ENCODE assay signal across 10 mouse cellular contexts in the genomic region with DNA sequence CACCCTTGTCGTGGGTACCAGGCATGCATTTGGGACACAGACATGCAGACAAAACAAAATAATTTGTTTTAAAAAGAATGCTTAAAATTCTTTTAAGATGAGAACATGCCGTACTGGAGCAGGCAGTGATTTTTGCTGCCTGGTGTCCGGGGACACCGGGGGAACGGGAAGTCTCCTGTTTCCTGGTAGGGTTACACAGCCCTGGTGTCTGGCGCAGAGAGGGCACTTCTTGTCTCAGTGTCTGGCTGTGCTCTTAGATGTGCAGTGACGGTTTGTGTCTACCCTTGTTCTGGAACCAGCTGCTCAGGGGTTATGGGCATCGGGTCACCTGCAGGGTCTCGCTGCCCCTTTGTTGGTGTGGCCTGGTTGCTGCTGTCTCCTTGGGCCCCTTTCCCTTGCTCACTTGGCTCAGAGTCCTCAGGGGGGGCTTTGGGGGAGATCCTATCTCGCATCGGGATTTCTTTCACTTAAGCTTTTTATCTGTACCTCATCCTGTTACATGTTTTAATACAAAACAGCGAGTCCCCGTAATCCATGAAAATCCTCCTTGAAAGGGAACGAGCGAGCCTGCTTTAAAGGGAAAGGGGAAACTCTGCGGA.
DNase-seq lines count a peak whose midpoint lies in the region; ATAC-seq and TF ChIP-seq lines count a peak whose summit lies in the region.
"Had no signal": no experiment of that assay in that cellular context is flagged by ENCODE, and none has a peak within 500 bp of the region (broad histone marks: within the 10 kb centered on the region; RNA-seq: fewer than 3 reads in every experiment).

No protein-coding gene starts in this region.

- no peak overlapping the region for H3K4me3 ChIP-seq in heart, embryonic 11.5 days (ENCODE audit: low read depth, low read length)
- no peak overlapping the region for H3K4me3 ChIP-seq in liver, adult 2 months (ENCODE audit: insufficient read depth, low read depth, low read length)
- no peak overlapping the region for H3K4me3 ChIP-seq in liver, embryonic 12.5 days
- no peak overlapping the region for H3K4me3 ChIP-seq in embryonic facial prominence, embryonic 13.5 days
- no peak overlapping the region for H3K4me3 ChIP-seq in thymus, adult 2 months (ENCODE audit: control insufficient read depth, insufficient read depth, low read length)
- H3K4me3 ChIP-seq: forebrain, embryonic 13.5 days; neural tube, embryonic 15.5 days had no signal

- ATAC-seq in heart, embryonic 11.5 days (replicated peaks; ENCODE audit: insufficient number of reproducible peaks, low FRiP score, low TSS enrichment) = no peak
- ATAC-seq in liver, embryonic 12.5 days = no peak
- ATAC-seq in embryonic facial prominence, embryonic 13.5 days (ENCODE audit: insufficient number of reproducible peaks, insufficient read depth, low FRiP score, low TSS enrichment, low read depth) = no peak
- ATAC-seq: forebrain, embryonic 13.5 days had no signal

- peak; percentile 27 to 43 for DNase-seq in heart, adult 18-20 months
- DNase-seq in liver, adult 2 months (ENCODE audit: extremely low read depth, low read depth, low spot score) = no peak
- peak; percentile 46 to 62 for DNase-seq in kidney, postnatal 36 days
- no peak for DNase-seq in thymus, adult 2 months
- DNase-seq: right cerebral cortex, postnatal 14 days had no signal

- no peak for TF ChIP-seq POLR2A in liver, adult 2 months (IDR thresholded peaks at IDR 0.05; ENCODE audit: extremely low read depth, insufficient read depth, low read length)
- no peak for TF ChIP-seq POLR2A in thymus, adult 2 months (IDR thresholded peaks at IDR 0.05; ENCODE audit: control insufficient read depth, extremely low read depth, insufficient read depth, low read length, poor library complexity)

- no peaks in the 10 kb centered on the region for H3K27me3 ChIP-seq in heart, embryonic 11.5 days (ENCODE audit: control insufficient read depth, insufficient read depth, low read length)
- H3K27me3 ChIP-seq in liver, adult 2 months (ENCODE audit: control insufficient read depth, insufficient read depth, low read length) = no peaks in the 10 kb centered on the region
- H3K27me3 ChIP-seq in liver, embryonic 12.5 days (replicated peaks) = no peaks in the 10 kb centered on the region
- no peaks in the 10 kb centered on the region for H3K27me3 ChIP-seq in embryonic facial prominence, embryonic 13.5 days
- H3K27me3 ChIP-seq in thymus, adult 2 months (ENCODE audit: control insufficient read depth, insufficient read depth, low read length) = no peaks in the 10 kb centered on the region
- H3K27me3 ChIP-seq: forebrain, embryonic 13.5 days; neural tube, embryonic 15.5 days had no signal

- peaks cover 25% of the 10 kb centered on the region for H3K36me3 ChIP-seq in heart, embryonic 11.5 days (ENCODE audit: control insufficient read depth, insufficient read depth, low read length)
- peaks cover 13% of the 10 kb centered on the region; the same call in 1 of the 2 replicates for H3K36me3 ChIP-seq in liver, adult 2 months (ENCODE audit: control insufficient read depth, insufficient read depth, low read length)
- H3K36me3 ChIP-seq in liver, embryonic 12.5 days = peaks cover 20% of the 10 kb centered on the region; the same call in 1 of the 2 replicates
- H3K36me3 ChIP-seq in embryonic facial prominence, embryonic 13.5 days = peaks cover 71% of the 10 kb centered on the region
- H3K36me3 ChIP-seq in thymus, adult 2 months (ENCODE audit: control insufficient read depth, insufficient read depth, low read length) = no peaks in the 10 kb centered on the region
- H3K36me3 ChIP-seq: neural tube, embryonic 15.5 days had no signal

- no peak for TF ChIP-seq CTCF in liver, adult 2 months (IDR thresholded peaks at IDR 0.05; ENCODE audit: low read depth, low read length)
- no peak for TF ChIP-seq CTCF in thymus, adult 2 months (IDR thresholded peaks at IDR 0.05; ENCODE audit: borderline replicate concordance, control insufficient read depth, extremely low read depth, insufficient read depth, low read length, poor library complexity)

- no peaks in the 10 kb centered on the region for H3K9me3 ChIP-seq in heart, embryonic 11.5 days (replicated peaks; ENCODE audit: control insufficient read depth, low read length)
- no peaks in the 10 kb centered on the region for H3K9me3 ChIP-seq in liver, embryonic 12.5 days (replicated peaks)
- H3K9me3 ChIP-seq in embryonic facial prominence, embryonic 13.5 days = no peaks in the 10 kb centered on the region
- H3K9me3 ChIP-seq: forebrain, embryonic 13.5 days; neural tube, embryonic 15.5 days had no signal

- no peak overlapping the region for H3K4me2 ChIP-seq in heart, embryonic 11.5 days
- H3K4me2 ChIP-seq in liver, embryonic 12.5 days = no peak overlapping the region
- H3K4me2 ChIP-seq in embryonic facial prominence, embryonic 13.5 days = no peak overlapping the region
- H3K4me2 ChIP-seq: forebrain, embryonic 13.5 days; neural tube, embryonic 15.5 days had no signal

- peaks cover 4% of the 10 kb centered on the region for H3K4me1 ChIP-seq in heart, embryonic 11.5 days (ENCODE audit: control insufficient read depth, insufficient read depth, low read length)
- H3K4me1 ChIP-seq in liver, adult 2 months (ENCODE audit: control insufficient read depth, insufficient read depth, low read length) = no peaks in the 10 kb centered on the region; the same call in 1 of the 2 replicates
- H3K4me1 ChIP-seq in liver, embryonic 12.5 days = peaks cover 8% of the 10 kb centered on the region; the same call in 1 of the 2 replicates
- H3K4me1 ChIP-seq in embryonic facial prominence, embryonic 13.5 days = peaks cover 27% of the 10 kb centered on the region
- no peaks in the 10 kb centered on the region for H3K4me1 ChIP-seq in thymus, adult 2 months (replicated peaks; ENCODE audit: control insufficient read depth, insufficient read depth, low read length)
- H3K4me1 ChIP-seq: forebrain, embryonic 13.5 days; neural tube, embryonic 15.5 days had no signal

- H3K9ac ChIP-seq in heart, embryonic 11.5 days (ENCODE audit: low read depth, low read length) = no peak overlapping the region
- peak overlapping the region; percentile 12; the same call in 1 of the 2 replicates for H3K9ac ChIP-seq in liver, adult 2 months (ENCODE audit: low read depth, low read length)
- no peak overlapping the region for H3K9ac ChIP-seq in liver, embryonic 12.5 days
- peak overlapping the region; percentile 32; the same call in 1 of the 2 replicates for H3K9ac ChIP-seq in embryonic facial prominence, embryonic 13.5 days
- H3K9ac ChIP-seq: forebrain, embryonic 13.5 days; neural tube, embryonic 15.5 days had no signal

- WGBS in heart, embryonic 11.5 days (ENCODE audit: insufficient replicate concordance) = 58% methylated on average over 16 of the region's 16 CpGs
- WGBS in liver, adult 2 months = 80% methylated on average over 16 of the region's 16 CpGs
- 76% methylated on average over 16 of the region's 16 CpGs for WGBS in liver, embryonic 12.5 days (ENCODE audit: insufficient replicate concordance)
- WGBS in embryonic facial prominence, embryonic 13.5 days = 34% methylated on average over 16 of the region's 16 CpGs
- whole genome bisulfite sequencing in thymus, adult 2 months = 93% methylated on average over 16 of the region's 16 CpGs

- no peaks in the 10 kb centered on the region for H3K79me2 ChIP-seq in liver, adult 2 months (ENCODE audit: control insufficient read depth, insufficient read depth, low read length)

- H3K27ac ChIP-seq in heart, embryonic 11.5 days (ENCODE audit: low read depth, low read length) = no peak overlapping the region
- peak overlapping the region; percentile 59; the same call in 1 of the 2 replicates for H3K27ac ChIP-seq in liver, adult 2 months (replicated peaks; ENCODE audit: insufficient read depth, low read depth, low read length)
- no peak overlapping the region for H3K27ac ChIP-seq in liver, embryonic 12.5 days
- H3K27ac ChIP-seq in embryonic facial prominence, embryonic 13.5 days = 0 out of 2 replicates have a peak overlapping the region, but pooled peaks have one; percentile 44
- H3K27ac ChIP-seq in thymus, adult 2 months (ENCODE audit: control insufficient read depth, insufficient read depth, low read length) = no peak overlapping the region
- H3K27ac ChIP-seq: forebrain, embryonic 13.5 days; neural tube, embryonic 15.5 days had no signal

Comparison
In these comparisons a context has a peak if more than half of its experiments do, and no peak if none do; other contexts are left out.
1. H3K27ac ChIP-seq: peak in liver, adult 2 months (single experiment) and embryonic facial prominence, embryonic 13.5 days (single experiment); none in heart, embryonic 11.5 days (single experiment), liver, embryonic 12.5 days (single experiment) and thymus, adult 2 months (single experiment).
2. H3K9ac ChIP-seq: peak in liver, adult 2 months (single experiment) and embryonic facial prominence, embryonic 13.5 days (single experiment); none in heart, embryonic 11.5 days (single experiment) and liver, embryonic 12.5 days (single experiment).
3. DNase-seq: peak in heart, adult 18-20 months (2 of 2) and kidney, postnatal 36 days (2 of 2); none in liver, adult 2 months (single experiment) and thymus, adult 2 months (single experiment).